Mouse (Mus musculus): ENCODE measurements around the gene Map2k6.

GRCm38 (mm10) chr11:110563272-110563671 is 164.3 kb downstream of the Map2k6 start:
- TF ChIP-seq POLR2A (IDR thresholded peaks at IDR 0.05; ENCODE audit: insufficient read depth, low read depth, low read length) (no peak), CTCF (IDR thresholded peaks at IDR 0.05; ENCODE audit: insufficient read depth, low read depth, low read length) (no peak)
